Mouse (Mus musculus) stomach, embryonic 16.5 days (tissue): ENCODE results near the gene Hist1h2bg. TPM values are rescaled to one million over a fixed set of nuclear protein-coding genes. Genes with fewer than 3 reads are reported as not detected.

Experiments used
- ATAC-seq: fragments of 200-750 bp; cut with Nextera tagmentation; 2 replicates; pipeline ENCODE4 v1.8.0; 2017; ENCODE audit warnings: moderate number of reproducible peaks, moderate TSS enrichment; ENCODE audit not compliant: insufficient read depth, low FRiP score
- H3K27ac ChIP-seq: fragments of 300-500 bp; sonication (generic); 2 replicates; pipeline ENCODE4 v1.5.1; 2014; ENCODE audit warnings: low read length
- H3K27me3 ChIP-seq: fragments of 300-500 bp; sonication (generic); 2 replicates; pipeline ENCODE4 v1.6.1; 2014; ENCODE audit warnings: low read length, control low read depth, mixed read lengths; ENCODE audit not compliant: control insufficient read depth, insufficient read depth
- H3K36me3 ChIP-seq: fragments of 300-500 bp; sonication (generic); 2 replicates; pipeline ENCODE4 v1.6.1; 2014; ENCODE audit warnings: low read length; ENCODE audit not compliant: control insufficient read depth, insufficient read depth
- H3K4me1 ChIP-seq: fragments of 300-500 bp; sonication (generic); 2 replicates; pipeline ENCODE4 v1.6.1; 2014; ENCODE audit warnings: low read length, control low read depth, mixed read lengths; ENCODE audit not compliant: control insufficient read depth, insufficient read depth
- H3K4me2 ChIP-seq: fragments of 300-500 bp; sonication (generic); 2 replicates; pipeline ENCODE4 v1.6.1; 2014; ENCODE audit warnings: low read depth, low read length, mixed read lengths
- H3K4me3 ChIP-seq: fragments of 300-500 bp; sonication (generic); replicated peaks from 2 replicates; pipeline ENCODE4 v1.5.1; 2014; ENCODE audit warnings: mild to moderate bottlenecking, low read length
- H3K9ac ChIP-seq: fragments of 300-500 bp; sonication (generic); 2 replicates; pipeline ENCODE4 v1.6.1; 2014; ENCODE audit warnings: low read length
- H3K9me3 ChIP-seq: fragments of 300-500 bp; sonication (generic); replicated peaks from 2 replicates; pipeline ENCODE4 v1.6.1; 2016; ENCODE audit warnings: low read length, control low read depth; ENCODE audit not compliant: control insufficient read depth
- WGBS: fragments of 180-500 bp; shearing (Covaris S2); extraction: QIAGEN DNeasy Blood & Tissue Kit; methylation state at CpG from one replicate; pipeline ENCODE4 v1.1.7; 2014; 5-methylcytosine and 5-hydroxymethylcytosine counted together
- microRNA-seq: library from miRNA; unstranded; fragments of <30 nt; microRNA quantifications from one replicate; pipeline ENCODE4, GENCODE M21; 2016
- polyA plus RNA-seq: library from polyadenylated mRNA; unstranded; fragments of >200 nt; fragmentation: Nextera tagmentation; extraction: Ambion mirVana; gene quantifications from 2 replicates; pipeline ENCODE4 v1.2.1, GENCODE M21; 2015

Hist1h2bg gene
- polyA plus RNA-seq, 1 experiment from 2014 or later, result 16.8 TPM

DNA sequence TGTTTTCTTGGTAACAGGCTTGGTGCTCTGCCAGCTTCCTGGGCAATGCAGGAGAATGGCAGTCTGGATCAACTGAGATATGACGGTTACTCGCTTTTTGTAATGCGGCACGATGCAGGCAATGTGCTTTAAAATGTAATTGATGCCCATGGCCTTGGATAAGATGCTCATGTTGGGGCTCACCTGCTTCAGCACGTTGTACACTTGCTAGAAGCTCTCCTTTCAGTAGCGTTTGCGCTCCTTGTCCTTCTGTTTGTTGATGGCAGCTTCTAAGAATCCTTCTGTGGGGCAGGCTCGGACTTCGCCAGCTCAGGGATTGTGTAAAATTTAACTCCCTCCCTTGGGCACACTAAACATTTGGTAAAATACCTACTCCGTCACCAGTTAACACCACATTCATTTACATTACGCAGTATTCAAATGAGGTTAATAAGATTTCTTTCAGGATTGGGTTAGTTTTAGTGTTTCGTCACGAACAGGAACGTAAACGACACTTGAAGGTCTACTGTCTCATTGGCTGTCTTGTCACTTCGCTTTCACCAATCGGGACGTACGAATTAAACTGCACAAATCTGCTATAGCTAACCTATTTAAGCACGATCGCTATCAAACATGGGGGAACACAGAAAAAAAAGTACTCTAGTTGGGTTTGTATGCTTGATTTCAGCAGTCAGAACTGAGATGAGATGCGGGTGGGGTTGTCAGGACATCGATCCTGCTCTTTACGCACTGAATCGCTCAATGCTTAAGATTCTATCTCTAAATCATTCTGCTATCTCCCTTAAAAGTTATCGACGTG is 49.7 kb downstream of the Hist1h2bg start, which contains the start of gene Hist1h2be:
Gene Hist1h2be (minus strand): TSS at position 392 of the 799 bp plus-strand sequence.
- H3K4me2 ChIP-seq, result peak within 1 kb of the TSS; percentile 75
- ATAC-seq, result peak; percentile 90
- H3K36me3 ChIP-seq, result no peaks in the 10 kb centered on the region
- no peaks in the 10 kb centered on the region for H3K27me3 ChIP-seq
- peak within 1 kb of the TSS; percentile 96 for H3K9ac ChIP-seq
- peak within 1 kb of the TSS; percentile 99 for H3K27ac ChIP-seq
- peak within 1 kb of the TSS; percentile 86 for H3K4me3 ChIP-seq
- no peaks in the 10 kb centered on the region for H3K9me3 ChIP-seq
- H3K4me1 ChIP-seq, result peaks cover 11% of the 10 kb centered on the region; the same call in 1 of the 2 replicates
- WGBS, result under 1% methylated on average over 27 of the region's 27 CpGs

Small RNA genes within 50 kb of the gene (microRNA-seq; reads per million reads assigned to microRNA genes)
- not detected for gene Gm44297
- not detected for gene Gm44359
- gene Gm44394, result not detected

Other genes with a start within 250 kb of the Hist1h2bg start
- gene Zfp322a, start 202.2 kb upstream of the Hist1h2bg start, polyA plus RNA-seq, result 36.9 and 38.3 TPM in 2 replicates
- 10.3 and 11.4 TPM in 2 replicates for gene Abt1, start 147.5 kb upstream of the Hist1h2bg start, polyA plus RNA-seq
- 0.21 and 0.22 TPM in 2 replicates for gene Btn1a1, start 105.5 kb upstream of the Hist1h2bg start, polyA plus RNA-seq
- gene Btn2a2, start 82.5 kb upstream of the Hist1h2bg start, polyA plus RNA-seq, result 0.14 and 0.28 TPM in 2 replicates
- 5.7 and 6.3 TPM in 2 replicates for gene Hist1h4h, start 40.3 kb upstream of the Hist1h2bg start, polyA plus RNA-seq
- 0.74 and 3.1 TPM in 2 replicates for gene Hist1h2af, start 37.5 kb upstream of the Hist1h2bg start, polyA plus RNA-seq
- 4.7 and 6.1 TPM in 2 replicates for gene Hist1h3g, start 36.0 kb upstream of the Hist1h2bg start, polyA plus RNA-seq
- gene Hist1h2bh, start 28.0 kb upstream of the Hist1h2bg start, polyA plus RNA-seq, result 1.1 and 1.4 TPM in 2 replicates
- gene Hist1h3f, start 27.3 kb upstream of the Hist1h2bg start, polyA plus RNA-seq, result 0.81 and 0.90 TPM in 2 replicates
- 1.6 TPM in 1 of 2 replicates, not detected in the other for gene Hist1h4f, start 19.7 kb upstream of the Hist1h2bg start, polyA plus RNA-seq
- 0.67 and 0.93 TPM in 2 replicates for gene Hist1h1d, start 18.1 kb upstream of the Hist1h2bg start, polyA plus RNA-seq
- gene Hist1h3e, start 9.0 kb upstream of the Hist1h2bg start, polyA plus RNA-seq, result 2.8 and 3.6 TPM in 2 replicates
- 34.0 and 56.1 TPM in 2 replicates for gene Hist1h2ae, start 176 bp upstream of the Hist1h2bg start, polyA plus RNA-seq
- gene Hist1h2bf, start 2.8 kb downstream of the Hist1h2bg start, polyA plus RNA-seq, result 1.7 and 3.0 TPM in 2 replicates
- gene Hist1h2ad, start 3.0 kb downstream of the Hist1h2bg start, polyA plus RNA-seq, result 2.5 TPM in 2 replicates
- gene Hist1h3d, start 4.4 kb downstream of the Hist1h2bg start, polyA plus RNA-seq, result 6.3 and 6.5 TPM in 2 replicates
- 60.7 and 86.3 TPM in 2 replicates for gene Hist1h4d, start 10.2 kb downstream of the Hist1h2bg start, polyA plus RNA-seq
- 2.8 and 3.0 TPM in 2 replicates for gene Hist1h2be, start 49.7 kb downstream of the Hist1h2bg start, polyA plus RNA-seq
- 11.3 and 16.6 TPM in 2 replicates for gene Hist1h1e, start 51.2 kb downstream of the Hist1h2bg start, polyA plus RNA-seq
- 1.7 TPM in 2 replicates for gene Hist1h2ac, start 112.6 kb downstream of the Hist1h2bg start, polyA plus RNA-seq
- 101 and 102 TPM in 2 replicates for gene Hist1h2bc, start 112.8 kb downstream of the Hist1h2bg start, polyA plus RNA-seq
- 0.14 TPM in 1 of 2 replicates, not detected in the other for gene Hist1h1t, start 124.4 kb downstream of the Hist1h2bg start, polyA plus RNA-seq
- 4.5 and 4.8 TPM in 2 replicates for gene Hist1h4c, start 127.1 kb downstream of the Hist1h2bg start, polyA plus RNA-seq
- gene Hfe, start 139.5 kb downstream of the Hist1h2bg start, polyA plus RNA-seq, result 8.8 and 9.6 TPM in 2 replicates
- 53.4 and 58.0 TPM in 2 replicates for gene Hist1h1c, start 167.4 kb downstream of the Hist1h2bg start, polyA plus RNA-seq
- gene Hist1h3c, start 174.2 kb downstream of the Hist1h2bg start, polyA plus RNA-seq, result 3.1 and 3.7 TPM in 2 replicates
- gene Hist1h2bb, start 175.3 kb downstream of the Hist1h2bg start, polyA plus RNA-seq, result 1.00 and 2.9 TPM in 2 replicates
- gene Hist1h2ab, start 179.7 kb downstream of the Hist1h2bg start, polyA plus RNA-seq, result 16.2 and 26.2 TPM in 2 replicates
- gene Hist1h3b, start 180.9 kb downstream of the Hist1h2bg start, polyA plus RNA-seq, result 7.0 and 7.5 TPM in 2 replicates
- 1.2 and 3.7 TPM in 2 replicates for gene Hist1h4b, start 185.6 kb downstream of the Hist1h2bg start, polyA plus RNA-seq
- gene Hist1h4a, start 189.8 kb downstream of the Hist1h2bg start, polyA plus RNA-seq, result 0.28 and 1.5 TPM in 2 replicates
- 2.0 and 3.5 TPM in 2 replicates for gene Hist1h3a, start 191.0 kb downstream of the Hist1h2bg start, polyA plus RNA-seq
- gene Hist1h1a, start 192.3 kb downstream of the Hist1h2bg start, polyA plus RNA-seq, result 1.3 TPM in 2 replicates
- not detected in 2 replicates for gene Trim38, start 198.5 kb downstream of the Hist1h2bg start, polyA plus RNA-seq
- gene Slc17a2, start 235.6 kb downstream of the Hist1h2bg start, polyA plus RNA-seq, result 0.06 and 0.11 TPM in 2 replicates